Mouse (Mus musculus): ENCODE results near the gene Zc3h12c. TPM values are rescaled to one million over a fixed set of nuclear protein-coding genes. Genes with fewer than 3 reads are reported as not detected.

The Zc3h12c gene
- polyA plus RNA-seq, 1 experiment = 44.8 TPM

- H3K4me1 ChIP-seq (ENCODE audit: control insufficient read depth, insufficient read depth, low read length) = no peaks in the 10 kb centered on the region
- no peak overlapping the region for H3K27ac ChIP-seq (ENCODE audit: insufficient read depth, low read depth, low read length)
- H3K4me3 ChIP-seq (ENCODE audit: insufficient read depth, low read depth, low read length) = no peak overlapping the region
- 74% methylated on average over 13 of the region's 13 CpGs for WGBS
- no peak for TF ChIP-seq POLR2A (IDR thresholded peaks at IDR 0.05; ENCODE audit: insufficient read depth, low read depth, low read length)
Observed at GRCm38 (mm10) chr9:52102060-52102844, 66.1 kb downstream of the Zc3h12c start.

- 93% methylated on average over 14 of the region's 14 CpGs for WGBS
Observed at GRCm38 (mm10) chr9:52100426-52100825, 67.9 kb downstream of the Zc3h12c start.

DNA sequence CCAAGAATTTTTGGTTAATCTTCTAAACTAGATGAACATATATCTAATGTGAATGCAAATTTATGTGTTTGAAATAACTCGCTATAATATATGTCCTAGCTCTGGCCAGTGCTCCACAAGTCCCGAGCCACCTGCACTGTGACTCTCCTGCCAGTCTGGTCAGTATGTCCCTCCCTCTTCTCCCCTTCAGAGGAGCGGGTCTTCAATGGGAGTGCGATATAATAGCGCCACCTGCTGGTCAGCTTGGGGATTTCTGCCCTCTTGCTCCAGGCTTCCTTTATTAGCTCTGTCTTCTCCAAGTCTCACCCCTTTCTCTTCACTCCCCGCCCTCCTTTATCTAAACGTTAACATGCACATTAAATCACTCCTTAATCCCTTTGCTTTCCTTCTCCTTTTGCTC is 69.8 kb downstream of the Zc3h12c start:
- no peak overlapping the region for H3K27ac ChIP-seq (ENCODE audit: insufficient read depth, low read depth, low read length)
- no peaks in the 10 kb centered on the region for H3K4me1 ChIP-seq (ENCODE audit: control insufficient read depth, insufficient read depth, low read length)
- 3% methylated on average over 7 of the region's 7 CpGs for WGBS
- TF ChIP-seq CTCF (IDR thresholded peaks at IDR 0.05; ENCODE audit: insufficient read depth, low read depth, low read length) (peak; percentile 75), POLR2A (IDR thresholded peaks at IDR 0.05; ENCODE audit: insufficient read depth, low read depth, low read length) (no peak)
- H3K4me3 ChIP-seq (ENCODE audit: insufficient read depth, low read depth, low read length) = no peak overlapping the region

More at GRCm38 (mm10) chr9:52100426-52100825, 67.9 kb downstream of the Zc3h12c start:
- no peaks in the 10 kb centered on the region for H3K4me1 ChIP-seq (ENCODE audit: control insufficient read depth, insufficient read depth, low read length)
- no peak overlapping the region for H3K27ac ChIP-seq (ENCODE audit: insufficient read depth, low read depth, low read length)
- TF ChIP-seq CTCF (IDR thresholded peaks at IDR 0.05; ENCODE audit: insufficient read depth, low read depth, low read length) (no peak), POLR2A (IDR thresholded peaks at IDR 0.05; ENCODE audit: insufficient read depth, low read depth, low read length) (no peak)
- no peak overlapping the region for H3K4me3 ChIP-seq (ENCODE audit: insufficient read depth, low read depth, low read length)

- TF ChIP-seq POLR2A (IDR thresholded peaks at IDR 0.05; ENCODE audit: insufficient read depth, low read depth, low read length) (no peak), CTCF (IDR thresholded peaks at IDR 0.05; ENCODE audit: insufficient read depth, low read depth, low read length) (no peak)
- H3K27ac ChIP-seq (ENCODE audit: insufficient read depth, low read depth, low read length) = no peak overlapping the region
- no peaks in the 10 kb centered on the region for H3K4me1 ChIP-seq (ENCODE audit: control insufficient read depth, insufficient read depth, low read length)
- 74% methylated on average over 1 of the region's 1 CpGs for WGBS
- no peak overlapping the region for H3K4me3 ChIP-seq (ENCODE audit: insufficient read depth, low read depth, low read length)
Observed at GRCm38 (mm10) chr9:52097386-52097785, 71.0 kb downstream of the Zc3h12c start.

GRCm38 (mm10) chr9:52095666-52096065 is 72.7 kb downstream of the Zc3h12c start:
- 88% methylated on average over 3 of the region's 3 CpGs for WGBS
- TF ChIP-seq CTCF (IDR thresholded peaks at IDR 0.05; ENCODE audit: insufficient read depth, low read depth, low read length) = no peak
- TF ChIP-seq POLR2A (IDR thresholded peaks at IDR 0.05; ENCODE audit: insufficient read depth, low read depth, low read length) = no peak
- H3K4me1 ChIP-seq (ENCODE audit: control insufficient read depth, insufficient read depth, low read length) = no peaks in the 10 kb centered on the region
- H3K27ac ChIP-seq (ENCODE audit: insufficient read depth, low read depth, low read length) = no peak overlapping the region
- no peak overlapping the region for H3K4me3 ChIP-seq (ENCODE audit: insufficient read depth, low read depth, low read length)

GRCm38 (mm10) chr9:52094471-52094980 is 73.8 kb downstream of the Zc3h12c start:
- no peak overlapping the region for H3K27ac ChIP-seq (ENCODE audit: insufficient read depth, low read depth, low read length)

GRCm38 (mm10) chr9:52094016-52094415 is 74.4 kb downstream of the Zc3h12c start:
- 96% methylated on average over 5 of the region's 5 CpGs for WGBS
- no peak overlapping the region for H3K4me3 ChIP-seq (ENCODE audit: insufficient read depth, low read depth, low read length)
- no peak for TF ChIP-seq CTCF (IDR thresholded peaks at IDR 0.05; ENCODE audit: insufficient read depth, low read depth, low read length)
- no peak for TF ChIP-seq POLR2A (IDR thresholded peaks at IDR 0.05; ENCODE audit: insufficient read depth, low read depth, low read length)
- H3K27ac ChIP-seq (ENCODE audit: insufficient read depth, low read depth, low read length) = no peak overlapping the region
- H3K4me1 ChIP-seq (ENCODE audit: control insufficient read depth, insufficient read depth, low read length) = no peaks in the 10 kb centered on the region

More at GRCm38 (mm10) chr9:52094471-52094980, 73.8 kb downstream of the Zc3h12c start:
- WGBS = 89% methylated on average over 10 of the region's 10 CpGs
- H3K4me3 ChIP-seq (ENCODE audit: insufficient read depth, low read depth, low read length) = no peak overlapping the region
- no peaks in the 10 kb centered on the region for H3K4me1 ChIP-seq (ENCODE audit: control insufficient read depth, insufficient read depth, low read length)
- TF ChIP-seq POLR2A (IDR thresholded peaks at IDR 0.05; ENCODE audit: insufficient read depth, low read depth, low read length) (no peak), CTCF (IDR thresholded peaks at IDR 0.05; ENCODE audit: insufficient read depth, low read depth, low read length) (no peak)

DNA sequence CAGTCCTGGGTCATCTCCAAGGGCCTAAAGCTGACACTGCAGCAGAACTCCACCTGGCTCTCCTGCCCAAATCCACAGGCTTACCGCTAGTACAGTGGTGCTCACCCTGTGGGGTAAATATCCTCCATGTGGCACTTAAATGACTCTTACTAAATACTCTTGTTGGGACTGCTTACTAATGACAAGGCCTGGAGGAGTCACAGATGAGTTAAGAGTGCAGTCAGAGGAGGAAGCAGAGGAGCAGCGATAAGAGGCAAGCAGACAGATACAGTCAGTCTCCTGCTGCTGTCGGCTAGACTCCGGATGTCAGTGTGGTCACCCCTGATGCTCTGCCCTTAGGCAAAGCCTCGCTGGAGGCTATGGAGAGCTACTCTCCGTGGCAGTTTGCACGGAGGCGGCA is 75.3 kb downstream of the Zc3h12c start:
- TF ChIP-seq CTCF (IDR thresholded peaks at IDR 0.05; ENCODE audit: insufficient read depth, low read depth, low read length) (no peak), POLR2A (IDR thresholded peaks at IDR 0.05; ENCODE audit: insufficient read depth, low read depth, low read length) (no peak)
- WGBS = 72% methylated on average over 8 of the region's 8 CpGs
- Histone ChIP-seq H3K4me3 (ENCODE audit: insufficient read depth, low read depth, low read length) (no peak overlapping the region), H3K4me1 (ENCODE audit: control insufficient read depth, insufficient read depth, low read length) (no peaks in the 10 kb centered on the region), H3K27ac (ENCODE audit: insufficient read depth, low read depth, low read length) (no peak overlapping the region)

DNA sequence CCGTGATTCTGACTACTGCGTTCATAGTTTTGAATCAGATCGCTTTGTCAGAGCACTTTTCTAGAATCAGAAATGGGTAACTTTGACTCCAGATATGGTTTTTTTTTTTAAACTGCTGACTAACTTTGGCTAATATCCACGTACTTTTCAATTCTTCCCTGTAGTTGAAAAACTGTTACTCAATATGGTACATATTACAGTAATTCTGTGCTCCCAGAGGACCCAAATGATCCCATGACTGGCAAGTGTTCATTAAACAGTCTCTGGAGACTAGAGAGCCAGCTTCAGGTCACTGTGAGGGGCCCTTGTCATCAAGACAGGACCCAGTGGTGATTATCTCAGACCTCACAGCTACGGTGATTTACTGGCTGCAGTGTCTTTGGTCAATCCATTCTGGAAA is 76.1 kb downstream of the Zc3h12c start:
- Histone ChIP-seq H3K27ac (ENCODE audit: insufficient read depth, low read depth, low read length) (no peak overlapping the region), H3K4me1 (ENCODE audit: control insufficient read depth, insufficient read depth, low read length) (no peaks in the 10 kb centered on the region), H3K4me3 (ENCODE audit: insufficient read depth, low read depth, low read length) (no peak overlapping the region)
- WGBS = 93% methylated on average over 5 of the region's 5 CpGs
- no peak for TF ChIP-seq POLR2A (IDR thresholded peaks at IDR 0.05; ENCODE audit: insufficient read depth, low read depth, low read length)
- TF ChIP-seq CTCF (IDR thresholded peaks at IDR 0.05; ENCODE audit: insufficient read depth, low read depth, low read length) = no peak

Measured in olfactory bulb, adult 2 months (tissue).